Mouse (Mus musculus) E14TG2a.4 (cell line): Measurements from ENCODE around the gene Tmem132d.

Experiments
- CTCF ChIP-seq: conservative IDR thresholded peaks from 2 replicates; pipeline ENCODE4 v1.5.1; 2014; ENCODE audit warnings: low read length
- NANOG ChIP-seq: IDR thresholded peaks from 2 replicates; pipeline ENCODE4 v1.6.1; 2014; ENCODE audit warnings: borderline replicate concordance, low read length, mixed read lengths
- POU5F1 ChIP-seq: IDR thresholded peaks from 2 replicates; pipeline ENCODE4 v1.6.1; 2014; ENCODE audit warnings: low read length, borderline replicate concordance

DNA sequence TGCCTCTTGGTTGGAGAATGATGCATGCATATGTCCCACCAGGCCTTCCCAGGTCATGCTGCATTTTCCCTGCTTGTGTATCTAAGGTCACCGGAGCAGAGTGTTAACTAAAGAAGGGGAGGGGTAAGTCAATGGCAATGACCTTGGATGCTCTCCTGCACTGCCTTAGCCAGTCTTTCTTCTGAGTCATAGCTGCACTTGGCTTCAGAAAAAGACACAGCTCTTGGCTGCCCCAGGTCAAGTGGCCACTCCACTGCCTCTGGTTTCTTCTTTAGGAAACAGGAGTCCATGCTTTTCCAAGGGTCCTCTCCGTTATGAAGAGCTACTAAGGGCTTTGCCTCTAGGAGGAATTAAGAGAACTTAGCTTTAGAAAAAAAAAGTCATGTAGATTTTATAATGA, 506.2 kb downstream of the Tmem132d start:
- no peak for TF ChIP-seq CTCF
- no peak for TF ChIP-seq NANOG
- no peak for TF ChIP-seq POU5F1
